Mouse (Mus musculus) embryonic facial prominence, embryonic 15.5 days (tissue): ENCODE measurements at regions not wholly inside any gene's neighbourhood (a gene's known extent, or its start where the extent isn't known, plus 50 kb on each side); places are given as distances from the start of the nearest gene placed in this dataset.
A peak's percentile ranks its signal among the peaks of the same experiment; 100 is the strongest.
"Not testable (repeated sequence)": the region's sequence is repeated elsewhere in the genome, so short reads cannot be mapped to it uniquely, and the experiment has no call there.

Experiments used
- ATAC-seq: fragments of 200-750 bp; cut with Nextera tagmentation; 2 replicates; pipeline ENCODE4 v1.8.0; 2017; ENCODE audit warnings: low read depth, moderate TSS enrichment; ENCODE audit not compliant: insufficient number of reproducible peaks, low FRiP score, low TSS enrichment
- H3K27ac ChIP-seq: fragments of 300-500 bp; sonication (generic); replicated peaks from 2 replicates; pipeline ENCODE4 v1.5.1; 2015; ENCODE audit warnings: mild to moderate bottlenecking, inconsistent platforms
- H3K27me3 ChIP-seq: fragments of 300-500 bp; sonication (generic); 2 replicates; pipeline ENCODE4 v1.6.1; 2015; ENCODE audit warnings: inconsistent platforms
- H3K36me3 ChIP-seq: fragments of 300-500 bp; sonication (generic); 2 replicates; pipeline ENCODE4 v1.6.1; 2015; ENCODE audit warnings: mild to moderate bottlenecking, inconsistent platforms
- H3K4me1 ChIP-seq: fragments of 300-500 bp; sonication (generic); 2 replicates; pipeline ENCODE4 v1.6.1; 2015; ENCODE audit warnings: inconsistent platforms
- H3K4me2 ChIP-seq: fragments of 300-500 bp; sonication (generic); replicated peaks from 2 replicates; pipeline ENCODE4 v1.6.1; 2015; ENCODE audit warnings: mild to moderate bottlenecking, inconsistent platforms
- H3K4me3 ChIP-seq: fragments of 300-500 bp; sonication (generic); replicated peaks from 2 replicates; pipeline ENCODE4 v1.5.1; 2015; ENCODE audit warnings: mild to moderate bottlenecking, inconsistent platforms
- H3K9ac ChIP-seq: fragments of 300-500 bp; sonication (generic); 2 replicates; pipeline ENCODE4 v1.6.1; 2015; ENCODE audit warnings: inconsistent platforms
- H3K9me3 ChIP-seq: fragments of 300-500 bp; sonication (generic); replicated peaks from 2 replicates; pipeline ENCODE4 v1.6.1; 2016; ENCODE audit warnings: inconsistent platforms
- WGBS: fragments of 180-500 bp; shearing (Covaris S2); methylation state at CpG from one replicate; pipeline ENCODE4 v1.1.7; 2015; 5-methylcytosine and 5-hydroxymethylcytosine counted together

DNA sequence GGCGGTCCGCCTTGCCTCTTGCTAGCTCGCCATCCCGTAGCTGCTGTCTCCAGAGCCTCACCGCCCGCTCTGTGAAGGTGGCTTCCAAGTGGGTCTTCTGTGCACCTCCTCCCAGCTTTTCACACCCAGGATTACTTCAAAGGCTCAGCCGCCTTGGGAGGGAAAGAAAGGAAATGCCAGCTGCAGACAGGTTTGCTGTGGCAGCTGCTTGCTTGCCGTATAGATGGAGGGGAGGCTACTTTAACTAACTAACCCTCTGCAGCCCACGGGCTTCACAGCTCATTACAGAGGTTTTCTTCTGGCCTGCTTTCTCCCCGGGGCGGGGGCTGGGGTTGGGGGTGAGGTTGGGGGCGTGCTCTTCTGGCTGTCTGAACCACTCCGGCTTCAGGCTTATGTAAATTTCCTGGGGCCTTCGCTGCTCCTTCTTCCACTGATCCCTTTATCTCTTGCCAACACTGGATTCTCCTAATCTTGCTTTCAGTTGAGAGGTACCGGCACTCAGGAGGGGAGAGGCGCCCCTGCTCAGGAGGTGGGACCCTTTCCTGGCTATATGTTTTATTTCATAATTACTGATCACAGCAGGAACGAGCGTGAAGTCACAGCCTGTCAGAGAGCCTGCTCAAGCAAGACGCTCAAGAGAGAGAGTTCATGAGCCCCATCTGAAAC, 97.6 kb upstream of the Tspan5 start:
- Histone ChIP-seq H3K4me1 (peaks cover 15% of the 10 kb centered on the region), H3K9ac (peak overlapping the region; percentile 21; the same call in 1 of the 2 replicates), H3K36me3 (no peaks in the 10 kb centered on the region), H3K27me3 (no peaks in the 10 kb centered on the region), H3K9me3 (no peaks in the 10 kb centered on the region), H3K27ac (peak overlapping the region; percentile 78), H3K4me3 (peak overlapping the region; percentile 31), H3K4me2 (peak overlapping the region; percentile 53)
- peak; percentile 58 for ATAC-seq
- WGBS: 5% methylated on average over 19 of the region's 19 CpGs

- ATAC-seq: 0 out of 2 replicates have a peak, but pooled peaks have one; percentile 9
- Histone ChIP-seq H3K27ac (peak overlapping the region; percentile 51; the same call in 1 of the 2 replicates), H3K27me3 (no peaks in the 10 kb centered on the region), H3K4me3 (no peak overlapping the region), H3K4me1 (peaks cover 15% of the 10 kb centered on the region), H3K9me3 (no peaks in the 10 kb centered on the region), H3K9ac (no peak overlapping the region), H3K4me2 (0 out of 2 replicates have a peak overlapping the region, but pooled peaks have one; percentile 15), H3K36me3 (no peaks in the 10 kb centered on the region)
- WGBS: 6% methylated on average over 3 of the region's 3 CpGs
Observed at GRCm38 (mm10) chr3:138645320-138645719, 96.7 kb upstream of the Tspan5 start.

- H3K4me2 ChIP-seq: no peak overlapping the region
- H3K27me3 ChIP-seq: no peaks in the 10 kb centered on the region
- H3K27ac ChIP-seq: no peak overlapping the region
- no peaks in the 10 kb centered on the region for H3K9me3 ChIP-seq
- H3K36me3 ChIP-seq: no peaks in the 10 kb centered on the region
- H3K4me1 ChIP-seq: peaks cover 26% of the 10 kb centered on the region
- no peak overlapping the region for H3K4me3 ChIP-seq
- H3K9ac ChIP-seq: no peak overlapping the region
- no peak for ATAC-seq
- WGBS: 72% methylated on average over 6 of the region's 6 CpGs
Observed at GRCm38 (mm10) chr3:138649699-138650098, 92.3 kb upstream of the Tspan5 start.

GRCm38 (mm10) chr3:138650671-138651070, 91.3 kb upstream of the Tspan5 start:
- not testable (repeated sequence) for H3K27me3 ChIP-seq, H3K9ac ChIP-seq, H3K9me3 ChIP-seq, ATAC-seq, H3K4me2 ChIP-seq, H3K27ac ChIP-seq, H3K36me3 ChIP-seq, H3K4me3 ChIP-seq
- H3K4me1 ChIP-seq: peaks cover 31% of the 10 kb centered on the region
- 94% methylated on average over 4 of the region's 4 CpGs for WGBS

DNA sequence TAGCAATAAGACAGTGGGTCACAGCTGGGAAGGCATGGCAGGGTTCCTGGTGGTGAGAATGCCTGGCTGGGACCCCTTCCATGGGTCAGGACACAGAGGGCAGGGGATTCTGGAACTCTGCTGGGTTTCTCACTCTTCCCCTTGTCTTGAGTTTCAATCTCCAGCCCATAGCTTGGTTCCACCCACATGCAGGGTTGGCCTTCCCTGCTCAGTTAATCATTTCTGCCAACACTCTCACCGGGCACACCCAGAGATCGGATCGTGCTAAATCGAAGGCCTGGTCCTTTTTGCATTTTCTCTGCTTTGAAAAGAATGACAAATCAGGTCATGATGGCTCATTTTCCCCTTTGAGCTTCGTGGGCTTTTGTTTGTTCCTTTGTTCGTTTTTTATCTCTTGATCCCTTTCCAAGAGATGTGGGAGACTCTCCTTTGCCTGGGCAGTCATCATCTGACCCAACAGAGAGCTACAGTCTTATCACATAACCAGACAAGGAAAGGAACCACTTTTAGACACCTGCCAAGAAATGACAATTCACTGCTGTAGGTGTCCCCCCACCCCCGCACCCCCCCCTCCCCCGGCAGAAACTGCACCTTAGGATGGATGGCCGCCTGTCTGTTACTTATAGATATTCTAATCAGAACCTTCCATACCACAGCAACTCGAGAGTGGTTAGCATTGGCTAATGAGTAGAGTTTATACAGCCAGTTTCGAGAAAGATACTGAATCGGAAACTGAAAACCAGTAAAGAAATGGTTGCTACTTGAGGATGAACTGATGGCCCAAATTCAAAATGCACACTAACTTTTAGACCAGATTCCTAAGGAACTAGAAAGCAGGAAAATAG, 90.4 kb upstream of the Tspan5 start:
- peaks cover 32% of the 10 kb centered on the region for H3K4me1 ChIP-seq
- no peaks in the 10 kb centered on the region for H3K36me3 ChIP-seq
- H3K4me2 ChIP-seq: no peak overlapping the region
- ATAC-seq: no peak
- no peaks in the 10 kb centered on the region for H3K9me3 ChIP-seq
- H3K27me3 ChIP-seq: no peaks in the 10 kb centered on the region
- WGBS: 80% methylated on average over 12 of the region's 12 CpGs
- H3K9ac ChIP-seq: no peak overlapping the region
- H3K27ac ChIP-seq: peak overlapping the region; percentile 67; the same call in 1 of the 2 replicates
- H3K4me3 ChIP-seq: no peak overlapping the region

GRCm38 (mm10) chr3:138652206-138652605, 89.8 kb upstream of the Tspan5 start:
- no peak overlapping the region for H3K4me2 ChIP-seq
- H3K4me3 ChIP-seq: no peak overlapping the region
- 57% methylated on average over 2 of the region's 2 CpGs for WGBS
- no peaks in the 10 kb centered on the region for H3K36me3 ChIP-seq
- no peaks in the 10 kb centered on the region for H3K9me3 ChIP-seq
- peak overlapping the region; percentile 67 for H3K27ac ChIP-seq
- no peak overlapping the region for H3K9ac ChIP-seq
- H3K27me3 ChIP-seq: no peaks in the 10 kb centered on the region
- no peak for ATAC-seq
- peaks cover 32% of the 10 kb centered on the region for H3K4me1 ChIP-seq

DNA sequence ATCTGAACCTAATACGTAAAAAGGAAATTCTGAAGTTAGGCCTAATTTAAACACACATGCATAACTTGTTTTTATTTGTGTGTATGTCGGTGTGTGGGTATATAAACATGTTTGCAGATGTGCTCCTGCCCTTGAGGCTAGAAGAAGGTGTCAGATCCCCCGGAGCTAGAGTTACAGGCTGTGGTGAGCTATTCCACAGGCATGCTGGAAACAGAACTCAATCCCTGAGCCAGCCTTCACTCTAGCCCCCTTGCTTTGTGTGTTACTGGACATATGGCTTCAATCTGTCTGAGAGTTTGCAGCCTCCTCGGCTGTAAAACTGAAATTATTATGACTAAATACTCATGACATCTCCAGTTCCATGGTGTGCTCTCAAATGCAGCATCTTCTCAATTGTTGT, 89.3 kb upstream of the Tspan5 start:
- H3K27ac ChIP-seq: peak overlapping the region; percentile 74
- 30% methylated on average over 4 of the region's 4 CpGs for WGBS
- H3K9me3 ChIP-seq: no peaks in the 10 kb centered on the region
- no peak overlapping the region for H3K9ac ChIP-seq
- H3K4me2 ChIP-seq: no peak overlapping the region
- no peaks in the 10 kb centered on the region for H3K36me3 ChIP-seq
- H3K4me1 ChIP-seq: peaks cover 32% of the 10 kb centered on the region
- H3K27me3 ChIP-seq: no peaks in the 10 kb centered on the region
- H3K4me3 ChIP-seq: no peak overlapping the region
- ATAC-seq: peak; percentile 69

GRCm38 (mm10) chr3:138653549-138654246, 88.3 kb upstream of the Tspan5 start:
- no peak overlapping the region for H3K4me3 ChIP-seq
- WGBS: 52% methylated on average over 13 of the region's 13 CpGs
- H3K4me2 ChIP-seq: no peak overlapping the region
- H3K9me3 ChIP-seq: no peaks in the 10 kb centered on the region
- H3K36me3 ChIP-seq: no peaks in the 10 kb centered on the region
- H3K9ac ChIP-seq: no peak overlapping the region
- H3K27me3 ChIP-seq: no peaks in the 10 kb centered on the region
- H3K4me1 ChIP-seq: peaks cover 32% of the 10 kb centered on the region
- peak overlapping the region; percentile 74 for H3K27ac ChIP-seq
- ATAC-seq: no peak

GRCm38 (mm10) chr3:138654610-138655371, 87.2 kb upstream of the Tspan5 start:
- Histone ChIP-seq H3K36me3 (no peaks in the 10 kb centered on the region), H3K4me1 (peaks cover 32% of the 10 kb centered on the region), H3K4me2 (no peak overlapping the region), H3K27me3 (no peaks in the 10 kb centered on the region), H3K27ac (peak overlapping the region; percentile 63), H3K9ac (no peak overlapping the region), H3K9me3 (no peaks in the 10 kb centered on the region), H3K4me3 (no peak overlapping the region)
- ATAC-seq: no peak
- 70% methylated on average over 16 of the region's 16 CpGs for WGBS

DNA sequence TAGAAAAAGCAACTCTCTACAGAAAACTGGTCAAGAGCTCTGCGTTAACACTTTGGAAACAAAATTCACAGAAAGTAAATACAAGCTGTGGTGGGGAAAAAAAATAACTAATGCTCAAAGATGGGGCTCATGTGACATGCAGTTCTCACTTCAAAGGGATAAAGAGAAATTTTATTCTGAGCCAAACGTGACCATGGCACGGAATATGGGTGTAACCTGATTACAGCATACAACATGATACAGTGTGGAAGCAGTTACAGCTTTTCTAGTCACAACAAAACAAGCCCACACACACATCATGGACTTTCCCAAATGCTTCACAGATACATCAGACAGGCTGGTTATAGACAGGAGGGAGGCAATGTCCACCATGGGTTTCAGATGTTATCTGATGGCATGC, 86.5 kb upstream of the Tspan5 start:
- 23% methylated on average over 3 of the region's 3 CpGs for WGBS
- Histone ChIP-seq H3K9me3 (no peaks in the 10 kb centered on the region), H3K9ac (no peak overlapping the region), H3K4me2 (no peak overlapping the region), H3K4me3 (no peak overlapping the region), H3K4me1 (peaks cover 32% of the 10 kb centered on the region), H3K27ac (peak overlapping the region; percentile 63), H3K27me3 (no peaks in the 10 kb centered on the region), H3K36me3 (no peaks in the 10 kb centered on the region)
- no peak for ATAC-seq
